Mouse (Mus musculus) splenic B cell, adult 2 months (primary cell): ENCODE measurements around the gene Ndufa4l2.

ENCODE experiments used
- DNase-seq: peaks from one replicate; pipeline ENCODE4 v3.0.0-alpha.2; 2011; ENCODE audit warnings: low read depth, low spot score
- H3K27me3 ChIP-seq: 2 replicates; pipeline ENCODE4 v1.6.1; 2012; ENCODE audit warnings: mild to moderate bottlenecking, low read length, moderate library complexity, mixed read lengths; ENCODE audit not compliant: control insufficient read depth, poor library complexity, insufficient read depth, severe bottlenecking
- H3K36me3 ChIP-seq: 2 replicates; pipeline ENCODE4 v1.6.1; 2012; ENCODE audit warnings: mild to moderate bottlenecking, low read length, moderate library complexity, mixed read lengths; ENCODE audit not compliant: control insufficient read depth, poor library complexity, insufficient read depth, severe bottlenecking

Gene Ndufa4l2

DNA sequence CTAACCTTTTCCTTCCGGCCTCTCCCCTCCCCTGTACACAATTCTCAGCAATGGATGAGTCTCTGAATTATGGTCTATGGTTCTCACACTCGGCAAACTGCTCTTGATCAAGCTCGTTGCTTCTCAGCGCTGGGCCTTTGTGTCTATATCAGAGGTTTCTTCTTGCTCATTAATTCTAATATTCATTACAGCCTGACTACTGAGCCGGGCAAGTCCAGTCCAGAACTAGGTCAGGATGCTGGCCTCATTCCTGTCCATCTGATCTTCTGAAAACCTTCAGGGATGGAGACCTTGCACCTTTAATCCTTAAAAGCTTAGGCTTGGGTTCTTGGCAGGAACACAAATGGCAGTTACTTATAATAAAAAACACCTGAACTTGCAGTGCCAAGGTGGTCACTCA lies 15.3 kb upstream of the Ndufa4l2 start:
- H3K27me3 ChIP-seq = no peaks in the 10 kb centered on the region
- DNase-seq = no peak

DNA sequence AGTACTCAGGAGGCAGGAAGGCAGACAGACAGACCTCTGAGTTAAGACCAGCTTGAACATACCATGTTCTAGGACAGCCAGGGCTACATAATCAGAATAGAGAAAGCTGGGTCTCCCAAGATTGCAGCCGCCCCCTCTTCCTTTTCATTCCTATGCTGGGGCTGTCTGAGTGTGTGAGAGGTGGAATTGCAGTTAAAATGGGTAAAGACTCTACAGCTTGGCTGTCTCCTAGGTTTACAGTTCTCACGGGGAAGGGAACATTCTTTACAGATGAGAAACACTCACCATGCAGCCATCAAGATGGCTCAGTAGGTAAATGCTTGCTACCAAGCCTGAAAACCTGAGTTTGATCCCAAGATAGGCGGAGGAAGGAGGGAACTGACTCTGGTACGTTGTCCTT lies 14.7 kb upstream of the Ndufa4l2 start:
- H3K36me3 ChIP-seq = peaks cover 2% of the 10 kb centered on the region
- DNase-seq = no peak
- H3K27me3 ChIP-seq = no peaks in the 10 kb centered on the region

More for the DNA sequence above, 15.3 kb upstream of the Ndufa4l2 start:
- peaks cover 2% of the 10 kb centered on the region for H3K36me3 ChIP-seq

DNA sequence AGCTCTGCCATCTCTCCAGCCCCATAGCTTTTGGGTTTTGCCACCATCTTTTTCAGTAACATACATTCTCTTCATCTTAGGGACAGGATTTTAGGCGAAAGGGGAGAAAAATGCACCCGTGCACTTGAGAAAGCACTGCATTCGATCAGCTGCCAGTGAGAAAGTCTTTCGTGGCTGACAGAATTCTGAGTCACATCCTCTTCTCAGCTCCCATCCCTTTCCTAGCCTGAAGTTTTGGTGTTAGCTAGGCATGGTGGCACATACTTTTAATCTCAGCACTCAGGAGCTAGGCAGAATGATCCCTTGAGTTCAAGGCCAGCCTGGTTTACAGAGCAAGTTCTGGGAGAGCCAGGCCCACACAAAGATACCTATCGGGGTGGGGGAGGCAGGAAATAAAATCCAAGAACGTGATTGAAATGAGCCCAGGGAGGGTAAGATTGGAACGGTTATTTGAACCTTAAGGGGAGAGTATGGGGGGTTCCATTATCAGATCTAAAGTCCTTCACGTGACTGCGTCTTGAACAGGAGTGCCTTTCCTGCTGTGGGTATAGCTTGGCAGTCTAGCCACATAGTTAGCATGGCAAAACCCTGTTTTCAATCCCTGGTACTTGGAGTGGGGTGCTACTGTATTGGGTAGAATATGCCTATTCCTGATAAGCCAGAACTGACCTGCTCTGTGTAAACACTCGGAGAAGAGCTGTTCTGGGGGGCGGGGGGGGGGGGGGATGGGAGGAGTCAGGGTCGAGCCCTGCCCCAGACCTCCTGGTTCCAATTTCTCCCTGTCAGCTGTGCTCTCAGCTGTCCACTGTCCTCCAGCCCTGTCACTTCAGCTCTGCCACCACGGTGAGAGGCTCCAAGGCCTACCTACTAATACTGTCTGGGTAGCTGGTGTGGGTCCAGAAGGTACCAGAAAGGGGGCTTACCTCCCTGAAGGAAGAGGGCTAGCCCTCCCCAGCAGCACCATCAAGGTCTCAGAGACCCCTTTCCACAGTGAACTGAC lies 13.6 kb upstream of the Ndufa4l2 start, which contains the start of gene Stac3:
Gene Stac3, plus strand, starts transcription at position 793 of the 1,000 bp plus-strand sequence.
- Histone ChIP-seq H3K36me3 (no peaks in the 10 kb centered on the region; the same call in none of the 2 replicates), H3K27me3 (no peaks in the 10 kb centered on the region)
- DNase-seq = no peak

- H3K27me3 ChIP-seq = no peaks in the 10 kb centered on the region
- peak; percentile 84 for DNase-seq
- H3K36me3 ChIP-seq = no peaks in the 10 kb centered on the region
These were observed 6.5 kb upstream of the Ndufa4l2 start for GRCm38 (mm10) chr10:127508239-127508638.

- no peaks in the 10 kb centered on the region for H3K27me3 ChIP-seq
- DNase-seq = peak; percentile 90
- H3K36me3 ChIP-seq = no peaks in the 10 kb centered on the region
These were observed 5.5 kb upstream of the Ndufa4l2 start for GRCm38 (mm10) chr10:127509051-127509836.

- Histone ChIP-seq H3K27me3 (no peaks in the 10 kb centered on the region), H3K36me3 (no peaks in the 10 kb centered on the region)
- DNase-seq = no peak
These were observed 4.7 kb upstream of the Ndufa4l2 start for GRCm38 (mm10) chr10:127509837-127510701.

GRCm38 (mm10) chr10:127510895-127511617 lies 3.7 kb upstream of the Ndufa4l2 start:
- Histone ChIP-seq H3K27me3 (no peaks in the 10 kb centered on the region), H3K36me3 (no peaks in the 10 kb centered on the region)
- DNase-seq = no peak

GRCm38 (mm10) chr10:127511634-127512306 lies 3.0 kb upstream of the Ndufa4l2 start:
- peak; percentile 80 for DNase-seq
- H3K27me3 ChIP-seq = no peaks in the 10 kb centered on the region

DNA sequence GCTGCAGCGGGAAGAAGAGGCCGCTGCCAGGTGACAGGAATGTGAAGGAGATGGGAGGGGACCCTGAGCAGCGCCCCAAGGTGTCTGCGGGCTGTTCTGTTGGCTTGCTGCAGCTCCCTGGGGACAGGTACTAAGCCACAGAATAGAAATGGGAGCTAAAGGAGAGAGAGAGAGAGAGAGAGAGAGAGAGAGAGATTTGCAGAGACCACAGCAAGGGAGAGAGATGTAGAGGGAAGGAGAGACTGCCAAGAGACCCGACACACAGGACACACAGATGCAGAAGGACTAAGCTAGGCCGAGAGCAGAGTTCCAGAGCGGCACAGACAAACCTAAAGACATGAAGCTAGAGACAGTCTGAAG lies 2.5 kb upstream of the Ndufa4l2 start:
- peaks cover 1% of the 10 kb centered on the region for H3K36me3 ChIP-seq
- DNase-seq = no peak
- no peaks in the 10 kb centered on the region for H3K27me3 ChIP-seq

More at GRCm38 (mm10) chr10:127511634-127512306, 3.0 kb upstream of the Ndufa4l2 start:
- H3K36me3 ChIP-seq = no peaks in the 10 kb centered on the region

DNA sequence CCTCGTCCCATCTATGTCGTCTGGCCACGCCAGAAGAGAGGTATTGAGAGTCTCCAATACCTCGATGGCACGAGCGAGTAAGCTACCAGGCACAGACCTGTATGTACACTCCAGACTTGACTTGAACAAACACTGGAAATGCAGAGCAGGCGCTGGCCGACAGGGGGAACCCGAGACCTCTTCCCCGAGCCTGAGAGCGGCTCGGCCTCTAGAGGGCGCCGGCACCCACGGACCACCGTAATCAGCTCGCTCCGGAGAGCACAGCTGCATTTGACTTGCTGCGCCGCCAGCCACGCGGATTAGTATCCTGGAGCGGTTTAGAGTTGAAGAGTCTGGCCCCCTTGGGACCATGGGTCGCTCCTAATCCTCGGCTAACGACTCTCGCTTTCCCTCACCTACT lies 2.0 kb upstream of the Ndufa4l2 start:
- Histone ChIP-seq H3K36me3 (peaks cover 2% of the 10 kb centered on the region), H3K27me3 (no peaks in the 10 kb centered on the region)
- DNase-seq = peak; percentile 95

GRCm38 (mm10) chr10:127513501-127514091 lies 1.2 kb upstream of the Ndufa4l2 start:
- no peaks in the 10 kb centered on the region for H3K27me3 ChIP-seq
- no peak for DNase-seq
- H3K36me3 ChIP-seq = peaks cover 3% of the 10 kb centered on the region

GRCm38 (mm10) chr10:127514111-127514698 lies 562 bp upstream of the Ndufa4l2 start:
- no peak for DNase-seq

More at GRCm38 (mm10) chr10:127514111-127514698, 562 bp upstream of the Ndufa4l2 start:
- peaks cover 4% of the 10 kb centered on the region for H3K36me3 ChIP-seq
- no peaks in the 10 kb centered on the region for H3K27me3 ChIP-seq
